Comparison of ENCODE assay signal across 9 mouse cellular contexts in the genomic region with DNA sequence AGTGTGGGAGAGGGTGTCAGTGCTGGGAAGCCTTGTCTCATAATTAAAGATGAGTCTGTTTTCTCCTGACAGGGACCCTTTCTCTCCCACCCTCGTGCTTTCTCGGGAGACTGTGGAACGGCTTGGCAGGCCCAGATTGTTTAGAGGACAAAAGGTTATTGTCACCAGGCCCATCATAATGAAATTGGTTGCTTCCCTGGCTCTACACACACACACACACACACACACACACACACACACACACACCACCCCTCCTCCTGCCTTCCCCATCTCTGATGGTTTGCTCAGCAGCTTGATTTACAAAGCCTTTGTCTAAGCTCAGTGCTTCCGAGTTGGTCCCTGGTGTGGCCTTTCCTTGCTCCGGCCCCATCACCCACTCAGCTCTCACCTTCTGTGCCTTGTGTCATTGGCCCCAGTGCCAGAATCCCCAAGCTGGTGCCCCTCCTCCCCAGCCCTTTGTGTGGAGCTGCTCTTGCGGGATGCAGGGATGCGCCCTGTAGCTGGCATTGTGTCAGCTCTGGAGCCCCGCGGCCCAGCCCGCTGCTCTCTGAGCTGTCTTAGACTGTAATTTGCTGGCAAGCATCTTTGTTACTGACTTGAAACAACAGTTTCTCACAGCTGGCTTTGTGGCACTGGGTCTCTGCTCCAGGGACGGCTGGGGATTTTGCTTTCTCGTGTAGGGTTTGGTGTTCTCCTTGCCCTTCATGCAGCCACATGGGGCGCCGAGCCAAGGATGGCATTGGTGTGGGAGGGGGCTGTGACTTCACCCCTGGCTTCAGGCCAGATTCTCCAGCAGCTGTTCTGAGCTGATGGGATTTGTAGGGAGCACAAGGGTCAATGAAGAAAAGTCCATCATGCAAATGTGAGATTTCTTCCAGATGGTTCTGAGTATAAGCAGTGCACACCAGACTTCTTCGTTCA.
DNase-seq lines count a peak whose midpoint lies in the region; ATAC-seq and TF ChIP-seq lines count a peak whose summit lies in the region.
"Had no signal": no experiment of that assay in that cellular context is flagged by ENCODE, and none has a peak within 500 bp of the region (broad histone marks: within the 10 kb centered on the region; RNA-seq: fewer than 3 reads in every experiment).

No protein-coding gene starts in this region.

- H3K79me2 ChIP-seq in heart, adult 2 months (replicated peaks; ENCODE audit: control insufficient read depth, insufficient read depth, low read length): no peaks in the 10 kb centered on the region

- H3K9ac ChIP-seq in embryonic facial prominence, embryonic 13.5 days: peak overlapping the region; percentile 67
- H3K9ac ChIP-seq in heart, adult 2 months (ENCODE audit: low read depth, low read length): no peak overlapping the region

- DNase-seq in ovary, postnatal 10 days (ENCODE audit: low spot score): peak; percentile 53
- no peak for DNase-seq in ovary, adult 18-20 months (ENCODE audit: low spot score)
- peak; percentile 57 to 59 for DNase-seq in heart, adult 2 months
- DNase-seq in kidney, adult 2 months: peak; percentile 64
- peak; percentile 47 to 51 for DNase-seq in left cerebral cortex, postnatal 36 days (ENCODE audit: low spot score in 2 of 2)
- DNase-seq in urinary bladder, adult 18-20 months (ENCODE audit: low spot score in 2 of 2): no peak

- TF ChIP-seq EP300 in heart, adult 2 months (IDR thresholded peaks at IDR 0.05; ENCODE audit: insufficient read depth, low read depth, low read length): no peak

- no peak for TF ChIP-seq CTCF in heart, adult 2 months (IDR thresholded peaks at IDR 0.05)
- no peak for TF ChIP-seq CTCF in kidney, adult 2 months (conservative IDR thresholded peaks at IDR 0.05; ENCODE audit: insufficient read depth, insufficient read length, low read depth, low read length)
- TF ChIP-seq CTCF in olfactory bulb, adult 2 months (IDR thresholded peaks at IDR 0.05; ENCODE audit: insufficient read depth, low read depth, low read length): no peak

- H3K4me2 ChIP-seq in embryonic facial prominence, embryonic 13.5 days: peak overlapping the region; percentile 39

- H3K4me3 ChIP-seq in embryonic facial prominence, embryonic 13.5 days: 0 out of 2 replicates have a peak overlapping the region, but pooled peaks have one; percentile 6
- no peak overlapping the region for H3K4me3 ChIP-seq in heart, adult 2 months
- H3K4me3 ChIP-seq in kidney, adult 2 months (ENCODE audit: insufficient read depth, low read depth, low read length): no peak overlapping the region
- H3K4me3 ChIP-seq in olfactory bulb, adult 2 months (ENCODE audit: insufficient read depth, low read depth, low read length): no peak overlapping the region

- no peaks in the 10 kb centered on the region for H3K9me3 ChIP-seq in embryonic facial prominence, embryonic 13.5 days

- peaks cover 56% of the 10 kb centered on the region for H3K4me1 ChIP-seq in embryonic facial prominence, embryonic 13.5 days
- peaks cover 6% of the 10 kb centered on the region for H3K4me1 ChIP-seq in heart, adult 2 months (ENCODE audit: control insufficient read depth, insufficient read depth, low read length)
- H3K4me1 ChIP-seq in kidney, adult 2 months (ENCODE audit: control insufficient read depth, insufficient read depth, low read length): peaks cover 27% of the 10 kb centered on the region
- H3K4me1 ChIP-seq in olfactory bulb, adult 2 months (ENCODE audit: control insufficient read depth, insufficient read depth, low read length): peaks cover 48% of the 10 kb centered on the region

- H3K27ac ChIP-seq in embryonic facial prominence, embryonic 13.5 days: peak overlapping the region; percentile 92
- peak overlapping the region; percentile 57 for H3K27ac ChIP-seq in heart, adult 2 months
- H3K27ac ChIP-seq in kidney, adult 2 months (ENCODE audit: insufficient read depth, low read depth, low read length): no peak overlapping the region
- peak overlapping the region; percentile 98 for H3K27ac ChIP-seq in olfactory bulb, adult 2 months (ENCODE audit: insufficient read depth, low read depth, low read length)

- H3K27me3 ChIP-seq in embryonic facial prominence, embryonic 13.5 days: no peaks in the 10 kb centered on the region
- no peaks in the 10 kb centered on the region for H3K27me3 ChIP-seq in heart, adult 2 months (ENCODE audit: control insufficient read depth, insufficient read depth, low read length)
- H3K27me3 ChIP-seq in kidney, adult 2 months (replicated peaks; ENCODE audit: control insufficient read depth, insufficient read depth, low read length): no peaks in the 10 kb centered on the region

- no peak for TF ChIP-seq POLR2A in heart, adult 2 months (IDR thresholded peaks at IDR 0.05; ENCODE audit: insufficient read depth, low read depth, low read length)
- TF ChIP-seq POLR2A in kidney, adult 2 months (IDR thresholded peaks at IDR 0.05; ENCODE audit: low read depth, low read length): no peak
- TF ChIP-seq POLR2A in olfactory bulb, adult 2 months (IDR thresholded peaks at IDR 0.05; ENCODE audit: insufficient read depth, low read depth, low read length): no peak

- WGBS in embryonic facial prominence, embryonic 13.5 days: 11% methylated on average over 15 of the region's 15 CpGs
- WGBS in heart, adult 2 months: 22% methylated on average over 15 of the region's 15 CpGs
- 31% methylated on average over 15 of the region's 15 CpGs for WGBS in kidney, adult 2 months
- 6% methylated on average over 15 of the region's 15 CpGs for WGBS in olfactory bulb, adult 2 months

- ATAC-seq in embryonic facial prominence, embryonic 13.5 days (ENCODE audit: insufficient number of reproducible peaks, insufficient read depth, low FRiP score, low TSS enrichment, low read depth): peak; percentile 65

- intact Hi-C loops in heart, adult 2 months (cut with DNase I): no loop called here
- intact Hi-C loops in left cerebral cortex, postnatal 36 days (cut with DNase I): no loop called here

- no peaks in the 10 kb centered on the region for H3K36me3 ChIP-seq in embryonic facial prominence, embryonic 13.5 days
- no peaks in the 10 kb centered on the region for H3K36me3 ChIP-seq in heart, adult 2 months (ENCODE audit: control insufficient read depth, insufficient read depth, low read length)
- no peaks in the 10 kb centered on the region for H3K36me3 ChIP-seq in kidney, adult 2 months (ENCODE audit: control insufficient read depth, insufficient read depth, low read length)
- H3K36me3 ChIP-seq: G1E had no signal

Comparison
In these comparisons a context has a peak if more than half of its experiments do, and no peak if none do; other contexts are left out.
1. DNase-seq: peak in ovary, postnatal 10 days (single experiment), heart, adult 2 months (2 of 2), kidney, adult 2 months (single experiment) and left cerebral cortex, postnatal 36 days (2 of 2); none in ovary, adult 18-20 months (single experiment) and urinary bladder, adult 18-20 months (0 of 2).